Mouse (Mus musculus): ENCODE results near the gene Atpaf1.

Atpaf1 gene

GRCm38 (mm10) chr4:115850631-115851030 is 66.0 kb downstream of the Atpaf1 start:
- DNase-seq: no peak

GRCm38 (mm10) chr4:115851569-115851968 is 67.0 kb downstream of the Atpaf1 start:
- peak; percentile 39 for DNase-seq

- no peak for DNase-seq
These were observed 70.5 kb downstream of the Atpaf1 start for GRCm38 (mm10) chr4:115855100-115855499.

- no peak for DNase-seq
These were observed 71.0 kb downstream of the Atpaf1 start for GRCm38 (mm10) chr4:115855609-115856008.

GRCm38 (mm10) chr4:115856282-115856681 is 71.7 kb downstream of the Atpaf1 start:
- no peak for DNase-seq

GRCm38 (mm10) chr4:115857293-115857883 is 72.8 kb downstream of the Atpaf1 start:
- DNase-seq: no peak

- DNase-seq: no peak
These were observed 78.7 kb downstream of the Atpaf1 start for GRCm38 (mm10) chr4:115863352-115863751.

- no peak for DNase-seq
These were observed 79.3 kb downstream of the Atpaf1 start for GRCm38 (mm10) chr4:115863880-115864279.

Measured in lung, postnatal 14 days (tissue).